Mouse (Mus musculus) midbrain, embryonic 12.5 days (tissue): ENCODE measurements around the gene Recql5. TPM values are rescaled to one million over a fixed set of nuclear protein-coding genes. Genes with fewer than 3 reads are reported as not detected.

Experiments used
- ATAC-seq: fragments of 200-750 bp; cut with Nextera tagmentation; 2 replicates; pipeline ENCODE4 v1.8.0; 2017; ENCODE audit warnings: low read depth, moderate TSS enrichment, moderate library complexity; ENCODE audit not compliant: low FRiP score
- H3K27ac ChIP-seq: fragments of 300-500 bp; sonication (generic); replicated peaks from 2 replicates; pipeline ENCODE4 v1.5.1; 2016; ENCODE audit warnings: mild to moderate bottlenecking
- H3K27me3 ChIP-seq: fragments of 300-500 bp; sonication (generic); 2 replicates; pipeline ENCODE4 v1.6.1; 2016; ENCODE audit warnings: mild to moderate bottlenecking
- H3K36me3 ChIP-seq: fragments of 300-500 bp; sonication (generic); 2 replicates; pipeline ENCODE4 v1.6.1; 2016
- H3K4me1 ChIP-seq: fragments of 300-500 bp; sonication (generic); 2 replicates; pipeline ENCODE4 v1.6.1; 2016
- H3K4me2 ChIP-seq: fragments of 300-500 bp; sonication (generic); replicated peaks from 2 replicates; pipeline ENCODE4 v1.6.1; 2016; ENCODE audit warnings: mild to moderate bottlenecking, moderate library complexity
- H3K4me3 ChIP-seq: fragments of 300-500 bp; sonication (generic); 2 replicates; pipeline ENCODE4 v1.5.1; 2016; ENCODE audit warnings: mild to moderate bottlenecking
- H3K9ac ChIP-seq: fragments of 300-500 bp; sonication (generic); replicated peaks from 2 replicates; pipeline ENCODE4 v1.6.1; 2016; ENCODE audit warnings: mild to moderate bottlenecking, moderate library complexity
- H3K9me3 ChIP-seq: fragments of 300-500 bp; sonication (generic); 2 replicates; pipeline ENCODE4 v1.6.1; 2016; ENCODE audit warnings: mild to moderate bottlenecking
- WGBS: fragments of 180-500 bp; shearing (Covaris S2); methylation state at CpG from one replicate; pipeline ENCODE4 v1.1.7; 2016; 5-methylcytosine and 5-hydroxymethylcytosine counted together
- polyA plus RNA-seq: library from polyadenylated mRNA; unstranded; fragments of >200 nt; fragmentation: Nextera tagmentation; extraction: Ambion mirVana; gene quantifications from 2 replicates; pipeline ENCODE4 v1.2.1, GENCODE M21; 2016

Gene Recql5
- polyA plus RNA-seq, 1 experiment from 2014 or later: 29.9 TPM

DNA sequence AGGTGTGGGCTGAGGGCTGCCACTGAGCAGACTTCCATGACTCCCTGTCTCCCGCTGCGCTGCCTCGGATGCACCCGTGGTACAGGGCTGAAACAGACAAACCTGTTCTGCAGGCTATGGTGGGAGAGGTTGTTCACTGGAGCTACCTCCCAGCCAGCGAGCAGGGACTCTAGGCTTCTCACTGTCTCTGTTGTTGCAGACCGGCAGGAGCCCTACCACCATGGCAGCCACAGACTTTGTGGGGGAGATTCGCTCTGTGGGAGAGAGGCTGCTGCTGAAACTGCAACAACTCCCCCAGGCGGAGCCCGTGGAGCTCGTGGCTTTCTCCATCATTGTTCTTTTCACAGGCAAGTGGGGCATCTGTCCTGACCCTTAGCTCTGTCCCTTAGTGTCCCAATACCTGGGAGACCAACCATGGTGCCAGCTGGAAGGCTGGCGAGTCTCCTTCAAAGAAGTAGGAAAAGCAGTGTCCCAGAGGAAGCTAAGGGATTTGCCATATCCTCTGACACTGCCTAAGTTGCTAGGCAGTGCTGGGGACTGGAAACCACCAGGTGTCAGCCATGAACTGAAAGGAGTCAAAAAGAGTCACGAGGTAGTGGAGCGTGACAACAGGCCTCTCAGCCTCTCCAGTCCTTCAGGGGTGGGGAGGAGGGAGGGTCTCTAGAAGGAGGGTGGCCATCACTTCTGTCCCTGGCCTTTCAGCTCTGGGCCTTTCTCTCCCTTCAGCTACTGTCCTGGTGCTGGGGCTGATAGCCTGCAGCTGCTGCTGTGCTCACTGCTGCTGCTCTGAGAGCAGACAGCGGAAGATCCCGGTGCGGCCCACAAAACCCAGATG, 28.1 kb downstream of the Recql5 start:
- Histone ChIP-seq H3K27me3 (no peaks in the 10 kb centered on the region), H3K4me1 (peaks cover 17% of the 10 kb centered on the region; the same call in 1 of the 2 replicates), H3K36me3 (no peaks in the 10 kb centered on the region), H3K4me2 (no peak overlapping the region), H3K9ac (no peak overlapping the region), H3K9me3 (no peaks in the 10 kb centered on the region), H3K4me3 (no peak overlapping the region), H3K27ac (peak overlapping the region; percentile 25; the same call in 1 of the 2 replicates)
- no peak for ATAC-seq
- 49% methylated on average over 16 of the region's 16 CpGs for WGBS

DNA sequence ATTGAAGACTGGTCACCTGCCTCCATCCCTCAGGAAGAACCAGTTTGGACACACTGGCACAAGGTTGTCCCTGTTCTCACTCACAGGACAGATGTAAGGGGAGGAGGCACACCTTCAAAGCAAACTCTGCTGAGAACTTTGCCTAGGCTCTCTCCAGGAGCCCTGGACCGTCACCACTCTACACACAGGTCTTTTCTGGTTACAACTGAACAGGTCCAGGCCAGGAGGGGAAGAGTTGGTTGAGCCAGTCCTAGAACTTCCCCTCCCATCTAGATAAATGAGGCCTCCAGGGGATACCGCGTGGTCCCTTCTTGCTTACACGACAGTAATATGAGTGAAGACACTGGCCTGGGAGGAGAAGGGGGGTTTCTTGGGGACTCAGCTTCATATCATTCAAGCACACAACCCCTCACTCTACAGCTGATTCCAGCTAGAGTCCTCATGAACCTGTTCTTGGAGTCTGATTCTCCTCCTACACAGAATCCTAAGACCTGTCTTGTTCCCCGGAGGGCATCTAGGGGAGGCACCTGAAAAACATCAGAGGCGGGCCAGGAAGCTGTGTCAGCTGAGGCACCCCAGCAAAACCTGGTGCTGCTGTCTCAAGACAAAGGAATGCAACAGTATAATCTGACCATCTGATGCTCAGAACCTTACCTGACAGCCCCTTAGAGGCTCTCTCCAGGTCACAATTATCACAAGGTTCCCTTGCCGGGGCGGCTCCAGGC, 28.9 kb downstream of the Recql5 start:
- ATAC-seq: no peak
- Histone ChIP-seq H3K4me1 (peaks cover 24% of the 10 kb centered on the region; the same call in 1 of the 2 replicates), H3K9me3 (no peaks in the 10 kb centered on the region), H3K36me3 (no peaks in the 10 kb centered on the region), H3K4me3 (no peak overlapping the region), H3K27ac (no peak overlapping the region), H3K4me2 (no peak overlapping the region), H3K27me3 (no peaks in the 10 kb centered on the region), H3K9ac (no peak overlapping the region)
- WGBS: 88% methylated on average over 8 of the region's 8 CpGs

DNA sequence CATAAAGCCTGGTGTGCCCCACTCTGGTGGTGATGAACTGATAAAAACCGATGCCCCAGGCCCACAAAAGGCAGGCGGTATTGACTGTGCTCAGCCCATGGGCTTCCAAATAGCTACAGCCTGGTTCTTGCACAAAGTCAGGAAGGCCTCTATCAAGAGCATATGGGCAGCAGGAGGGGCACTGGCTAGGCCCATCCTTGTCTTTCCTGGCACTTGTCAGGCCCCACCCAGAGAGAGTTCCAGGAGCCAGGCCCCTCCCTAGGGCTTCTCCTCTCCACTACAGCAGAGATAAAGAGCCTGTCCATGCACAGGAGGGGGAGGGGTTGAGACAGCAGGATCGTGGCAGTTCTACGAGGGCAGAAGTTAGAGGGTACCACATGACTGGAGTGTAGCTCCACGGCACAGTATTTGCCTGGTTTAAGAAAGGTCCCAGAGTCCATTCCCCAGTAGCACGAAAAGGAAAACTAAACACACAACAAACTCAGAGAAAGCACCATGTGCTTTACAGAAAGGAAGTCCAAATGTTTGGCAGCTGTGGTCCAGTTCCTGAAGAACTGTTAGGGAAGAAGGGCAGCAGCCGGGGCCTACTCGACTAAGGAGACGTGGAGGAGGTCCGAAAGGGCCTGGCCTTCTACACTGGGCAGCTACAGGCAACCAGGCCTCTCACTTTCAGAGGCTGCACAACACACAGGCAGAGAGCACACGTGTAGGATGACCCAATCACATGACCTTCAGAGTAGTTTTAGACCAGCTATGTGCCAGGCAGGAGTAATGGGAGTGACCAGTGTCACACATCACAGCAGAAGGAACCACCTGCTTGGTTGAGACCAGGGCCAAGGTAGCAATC, 29.7 kb downstream of the Recql5 start:
- Histone ChIP-seq H3K9me3 (no peaks in the 10 kb centered on the region), H3K27ac (no peak overlapping the region), H3K36me3 (no peaks in the 10 kb centered on the region), H3K4me2 (no peak overlapping the region), H3K9ac (no peak overlapping the region), H3K4me1 (peaks cover 24% of the 10 kb centered on the region), H3K4me3 (no peak overlapping the region), H3K27me3 (no peaks in the 10 kb centered on the region)
- WGBS: 77% methylated on average over 11 of the region's 11 CpGs
- ATAC-seq: no peak

DNA sequence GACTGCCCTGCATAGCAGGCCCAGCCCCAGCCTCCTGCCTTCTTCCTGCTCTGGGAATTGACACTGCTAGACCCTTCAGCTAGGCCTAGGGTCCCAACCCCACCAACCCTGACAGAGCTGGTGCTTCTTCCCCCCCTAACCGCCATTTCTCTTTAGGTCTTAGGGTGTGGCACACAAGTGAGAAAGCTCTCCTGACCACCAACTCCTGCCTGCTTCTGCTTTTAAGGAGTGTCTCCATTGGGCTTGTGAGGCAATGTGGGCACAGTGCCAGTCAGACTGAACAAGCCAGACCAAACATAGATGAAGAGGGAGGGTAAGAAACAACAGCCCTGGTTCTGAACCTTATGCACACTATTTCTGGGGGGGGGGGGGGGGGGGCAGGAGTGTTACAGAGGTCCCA, 30.4 kb downstream of the Recql5 start:
- H3K4me1 ChIP-seq: peaks cover 24% of the 10 kb centered on the region
- H3K27me3 ChIP-seq: no peaks in the 10 kb centered on the region
- no peak overlapping the region for H3K9ac ChIP-seq
- ATAC-seq: no peak
- H3K9me3 ChIP-seq: no peaks in the 10 kb centered on the region
- H3K4me2 ChIP-seq: no peak overlapping the region
- H3K36me3 ChIP-seq: no peaks in the 10 kb centered on the region
- H3K4me3 ChIP-seq: no peak overlapping the region
- no peak overlapping the region for H3K27ac ChIP-seq
- WGBS: 89% methylated on average over 1 of the region's 1 CpGs

DNA sequence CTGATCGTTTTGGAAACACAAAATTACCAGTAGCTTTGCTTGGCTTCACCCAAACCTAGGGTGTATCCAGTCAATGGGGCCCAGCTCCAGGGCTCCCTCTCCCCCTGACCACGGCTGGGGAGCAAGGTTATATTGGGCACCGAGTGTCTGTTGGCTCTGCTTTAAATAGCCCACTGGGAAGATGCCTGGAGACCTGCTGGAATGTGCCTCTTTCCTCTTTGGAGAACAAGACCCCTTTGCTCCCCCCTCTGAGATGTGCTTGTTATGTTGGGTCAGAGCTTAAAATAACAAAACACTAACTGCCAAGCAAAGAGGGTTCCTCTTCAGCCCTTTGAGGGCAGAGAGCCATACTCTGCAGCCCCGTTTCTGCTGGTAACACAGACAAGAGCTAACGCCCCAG, 31.1 kb downstream of the Recql5 start:
- Histone ChIP-seq H3K9ac (no peak overlapping the region), H3K27ac (no peak overlapping the region), H3K4me3 (no peak overlapping the region), H3K4me2 (no peak overlapping the region), H3K9me3 (no peaks in the 10 kb centered on the region), H3K27me3 (no peaks in the 10 kb centered on the region), H3K4me1 (peaks cover 24% of the 10 kb centered on the region), H3K36me3 (no peaks in the 10 kb centered on the region)
- 86% methylated on average over 5 of the region's 5 CpGs for WGBS
- ATAC-seq: no peak

- Histone ChIP-seq H3K36me3 (peaks cover 6% of the 10 kb centered on the region), H3K27ac (no peak overlapping the region), H3K4me1 (peaks cover 24% of the 10 kb centered on the region), H3K9ac (no peak overlapping the region), H3K9me3 (no peaks in the 10 kb centered on the region), H3K4me3 (no peak overlapping the region), H3K4me2 (no peak overlapping the region), H3K27me3 (no peaks in the 10 kb centered on the region)
- no peak for ATAC-seq
- WGBS: 88% methylated on average over 9 of the region's 9 CpGs
Measured at GRCm38 (mm10) chr11:115901338-115902161, 31.7 kb downstream of the Recql5 start.

GRCm38 (mm10) chr11:115900561-115901337, 32.5 kb downstream of the Recql5 start:
- Histone ChIP-seq H3K4me1 (peaks cover 22% of the 10 kb centered on the region), H3K4me2 (no peak overlapping the region), H3K9me3 (no peaks in the 10 kb centered on the region), H3K9ac (no peak overlapping the region), H3K27me3 (no peaks in the 10 kb centered on the region), H3K27ac (no peak overlapping the region), H3K4me3 (no peak overlapping the region), H3K36me3 (peaks cover 10% of the 10 kb centered on the region)
- 70% methylated on average over 8 of the region's 8 CpGs for WGBS
- no peak for ATAC-seq

- H3K4me1 ChIP-seq: peaks cover 18% of the 10 kb centered on the region
- H3K4me2 ChIP-seq: no peak within 1 kb of the TSS
- no peak for ATAC-seq
- no peaks in the 10 kb centered on the region for H3K27me3 ChIP-seq
- peaks cover 21% of the 10 kb centered on the region for H3K36me3 ChIP-seq
- no peak within 1 kb of the TSS for H3K4me3 ChIP-seq
- H3K9ac ChIP-seq: no peak within 1 kb of the TSS; the same call in 1 of the 2 replicates
- WGBS: 31% methylated on average over 16 of the region's 16 CpGs
- H3K9me3 ChIP-seq: no peaks in the 10 kb centered on the region
- H3K27ac ChIP-seq: peak within 1 kb of the TSS; percentile 1; the same call in 1 of the 2 replicates
Measured at GRCm38 (mm10) chr11:115899486-115900266, 33.6 kb downstream of the Recql5 start, which contains the start of gene Smim5. Gene Smim5 (plus strand): TSS chr11:115899966.

GRCm38 (mm10) chr11:115898886-115899285, 34.4 kb downstream of the Recql5 start:
- no peak overlapping the region for H3K27ac ChIP-seq
- H3K4me1 ChIP-seq: peaks cover 18% of the 10 kb centered on the region
- no peak overlapping the region for H3K4me2 ChIP-seq

DNA sequence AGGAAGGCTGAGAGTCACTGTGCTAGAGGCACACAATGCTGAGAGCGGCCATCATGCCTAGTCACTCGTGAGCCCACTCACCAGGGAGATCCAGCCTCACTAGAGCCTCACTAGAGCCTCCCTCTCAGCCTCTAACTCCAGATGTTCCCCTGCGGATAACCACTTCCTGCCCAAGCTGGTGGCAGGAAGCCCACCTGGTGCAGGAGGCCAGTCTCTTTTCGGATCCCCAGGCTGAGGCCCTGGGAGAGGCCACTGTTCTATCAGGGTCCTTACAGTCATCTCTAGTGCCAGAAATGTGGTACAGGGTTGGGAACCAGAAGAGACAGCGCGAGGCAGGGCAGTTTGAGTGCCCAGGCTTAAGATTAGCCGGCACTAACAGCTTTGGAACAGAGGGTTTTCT, 34.8 kb downstream of the Recql5 start:
- peaks cover 33% of the 10 kb centered on the region for H3K36me3 ChIP-seq
- H3K27ac ChIP-seq: no peak overlapping the region
- 86% methylated on average over 7 of the region's 7 CpGs for WGBS
- no peaks in the 10 kb centered on the region for H3K9me3 ChIP-seq
- H3K9ac ChIP-seq: no peak overlapping the region
- H3K27me3 ChIP-seq: no peaks in the 10 kb centered on the region
- no peak overlapping the region for H3K4me3 ChIP-seq
- peaks cover 18% of the 10 kb centered on the region for H3K4me1 ChIP-seq
- no peak overlapping the region for H3K4me2 ChIP-seq
- no peak for ATAC-seq

More at GRCm38 (mm10) chr11:115898886-115899285, 34.4 kb downstream of the Recql5 start:
- no peak overlapping the region for H3K4me3 ChIP-seq
- ATAC-seq: no peak
- H3K27me3 ChIP-seq: no peaks in the 10 kb centered on the region
- H3K9me3 ChIP-seq: no peaks in the 10 kb centered on the region
- H3K36me3 ChIP-seq: peaks cover 29% of the 10 kb centered on the region
- no peak overlapping the region; the same call in 1 of the 2 replicates for H3K9ac ChIP-seq
- 28% methylated on average over 4 of the region's 4 CpGs for WGBS
